Mouse (Mus musculus): Measurements from ENCODE around the gene Med18. TPM values are rescaled to one million over a fixed set of nuclear protein-coding genes. Genes with fewer than 3 reads are reported as not detected.
A peak's percentile ranks its signal among the peaks of the same experiment; 100 is the strongest.

The Med18 gene
- polyA plus RNA-seq, 1 experiment from 2014 or later: 17.9 TPM

DNA sequence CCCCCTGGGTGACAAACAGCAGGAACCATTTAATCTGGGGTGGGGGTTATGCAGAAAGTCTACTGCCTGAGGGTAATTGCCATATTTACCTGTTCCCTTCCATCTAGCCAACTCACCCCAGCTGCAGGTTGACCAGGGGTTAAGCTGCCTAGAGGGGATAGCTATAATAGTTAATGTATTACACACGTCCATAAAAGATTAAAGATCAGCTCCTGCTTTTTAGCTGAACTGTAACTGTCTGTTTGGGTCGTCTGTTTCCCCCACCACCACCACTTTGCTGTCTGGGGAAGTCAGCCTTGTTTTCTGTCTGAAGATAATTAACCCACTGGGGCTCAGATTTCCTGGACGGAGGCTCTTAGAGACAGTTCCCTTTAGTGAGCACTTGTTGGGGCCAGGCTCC, 6.2 kb upstream of the Med18 start:
- no peak overlapping the region for H3K27ac ChIP-seq (ENCODE audit: low read length)
- H3K4me2 ChIP-seq (ENCODE audit: low read length): no peak overlapping the region
- no peaks in the 10 kb centered on the region for H3K9me3 ChIP-seq (replicated peaks; ENCODE audit: control insufficient read depth, low read length, poor library complexity, severe bottlenecking)
- no peak overlapping the region for H3K9ac ChIP-seq (ENCODE audit: low read depth, low read length)
- no peak overlapping the region for H3K4me3 ChIP-seq (ENCODE audit: low read depth, low read length)
- WGBS: 24% methylated on average over 3 of the region's 3 CpGs
- no peaks in the 10 kb centered on the region for H3K4me1 ChIP-seq (ENCODE audit: control insufficient read depth, insufficient read depth, low read length)
- ATAC-seq: no peak
- no peaks in the 10 kb centered on the region for H3K27me3 ChIP-seq (ENCODE audit: control insufficient read depth, insufficient read depth, low read depth, low read length)
- no peaks in the 10 kb centered on the region for H3K36me3 ChIP-seq (ENCODE audit: control insufficient read depth, insufficient read depth, low read length)

DNA sequence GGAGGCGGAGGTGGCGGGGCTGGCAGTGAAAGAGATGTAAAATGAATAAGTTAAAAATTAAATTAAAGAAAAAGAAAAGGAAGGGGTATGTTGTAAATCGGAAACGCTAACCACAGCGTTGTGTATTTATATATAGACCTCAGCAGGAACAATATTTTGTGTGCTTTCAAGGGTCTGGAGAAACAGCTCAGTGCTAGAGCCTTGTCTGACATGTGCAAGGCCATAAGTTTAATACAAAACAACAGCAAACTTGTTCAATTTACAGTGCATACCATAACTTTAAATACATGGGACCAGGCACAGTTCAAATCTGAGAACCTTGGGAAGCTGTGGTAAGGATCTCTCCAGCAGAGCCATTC, 513 bp upstream of the Med18 start:
- Histone ChIP-seq H3K27ac (ENCODE audit: low read length) (0 out of 2 replicates have a peak overlapping the region, but pooled peaks have one; percentile 25), H3K9me3 (replicated peaks; ENCODE audit: control insufficient read depth, low read length, poor library complexity, severe bottlenecking) (no peaks in the 10 kb centered on the region)
- WGBS: 2% methylated on average over 5 of the region's 5 CpGs

DNA sequence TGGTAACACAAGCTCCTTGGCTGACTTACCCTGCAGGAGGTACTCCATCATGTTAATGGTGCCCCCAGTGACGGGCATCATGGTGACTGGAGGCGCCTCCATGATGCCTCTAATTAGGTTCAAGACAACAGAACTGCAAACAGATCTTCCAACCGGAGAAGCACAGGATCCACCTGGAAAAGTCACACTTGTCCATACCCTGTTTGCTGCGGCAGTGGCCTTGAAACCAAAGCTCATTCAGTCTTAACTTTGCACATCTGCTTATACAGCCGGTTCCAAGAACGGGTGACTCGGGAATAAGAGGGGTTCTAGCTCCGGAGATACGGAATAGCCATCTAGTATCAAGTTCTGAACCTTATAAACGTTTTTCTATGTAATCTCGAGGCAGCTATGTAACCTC, 885 bp downstream of the Med18 start:
- Histone ChIP-seq H3K27ac (ENCODE audit: low read length) (no peak overlapping the region), H3K4me3 (ENCODE audit: low read depth, low read length) (peak overlapping the region; percentile 80), H3K4me1 (ENCODE audit: control insufficient read depth, insufficient read depth, low read length) (peaks cover 25% of the 10 kb centered on the region), H3K9me3 (replicated peaks; ENCODE audit: control insufficient read depth, low read length, poor library complexity, severe bottlenecking) (no peaks in the 10 kb centered on the region), H3K36me3 (ENCODE audit: control insufficient read depth, insufficient read depth, low read length) (peaks cover 22% of the 10 kb centered on the region), H3K27me3 (ENCODE audit: control insufficient read depth, insufficient read depth, low read depth, low read length) (no peaks in the 10 kb centered on the region), H3K4me2 (ENCODE audit: low read length) (peak overlapping the region; percentile 93), H3K9ac (ENCODE audit: low read depth, low read length) (peak overlapping the region; percentile 78)
- WGBS: 13% methylated on average over 11 of the region's 11 CpGs
- no peak for ATAC-seq

More for the DNA sequence above, 513 bp upstream of the Med18 start:
- Histone ChIP-seq H3K9ac (ENCODE audit: low read depth, low read length) (peak overlapping the region; percentile 78; the same call in 1 of the 2 replicates), H3K4me2 (ENCODE audit: low read length) (peak overlapping the region; percentile 93), H3K36me3 (ENCODE audit: control insufficient read depth, insufficient read depth, low read length) (peaks cover 13% of the 10 kb centered on the region), H3K27me3 (ENCODE audit: control insufficient read depth, insufficient read depth, low read depth, low read length) (no peaks in the 10 kb centered on the region), H3K4me1 (ENCODE audit: control insufficient read depth, insufficient read depth, low read length) (peaks cover 25% of the 10 kb centered on the region), H3K4me3 (ENCODE audit: low read depth, low read length) (peak overlapping the region; percentile 80)
- 0 out of 2 replicates have a peak, but pooled peaks have one; percentile 23 for ATAC-seq

DNA sequence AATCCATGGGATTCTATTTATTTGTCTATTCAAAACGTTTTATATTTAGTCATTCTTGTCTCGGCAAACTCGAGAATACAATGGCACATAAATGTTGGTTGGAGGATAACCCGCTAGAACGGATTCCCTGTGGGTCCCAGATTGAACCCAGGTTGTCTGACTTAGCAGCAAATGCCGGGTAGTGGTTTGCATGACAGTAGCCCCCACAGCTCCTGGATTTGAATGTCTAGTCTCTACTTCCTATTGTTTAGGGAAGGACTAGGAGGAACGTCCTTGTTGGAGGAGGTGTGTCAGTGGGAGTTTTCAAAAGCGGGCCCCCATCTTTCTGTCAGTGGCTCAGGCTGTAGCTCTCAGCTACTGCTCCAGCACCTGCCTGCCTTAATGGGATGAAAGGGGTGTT, 3.5 kb downstream of the Med18 start:
- H3K36me3 ChIP-seq (ENCODE audit: control insufficient read depth, insufficient read depth, low read length): peaks cover 29% of the 10 kb centered on the region
- no peak overlapping the region for H3K9ac ChIP-seq (ENCODE audit: low read depth, low read length)
- ATAC-seq: no peak
- no peaks in the 10 kb centered on the region for H3K27me3 ChIP-seq (ENCODE audit: control insufficient read depth, insufficient read depth, low read depth, low read length)
- H3K27ac ChIP-seq (ENCODE audit: low read length): no peak overlapping the region
- no peak overlapping the region for H3K4me2 ChIP-seq (ENCODE audit: low read length)
- H3K4me3 ChIP-seq (ENCODE audit: low read depth, low read length): no peak overlapping the region
- no peaks in the 10 kb centered on the region for H3K9me3 ChIP-seq (replicated peaks; ENCODE audit: control insufficient read depth, low read length, poor library complexity, severe bottlenecking)
- WGBS: 91% methylated on average over 8 of the region's 8 CpGs
- peaks cover 25% of the 10 kb centered on the region for H3K4me1 ChIP-seq (ENCODE audit: control insufficient read depth, insufficient read depth, low read length)

DNA sequence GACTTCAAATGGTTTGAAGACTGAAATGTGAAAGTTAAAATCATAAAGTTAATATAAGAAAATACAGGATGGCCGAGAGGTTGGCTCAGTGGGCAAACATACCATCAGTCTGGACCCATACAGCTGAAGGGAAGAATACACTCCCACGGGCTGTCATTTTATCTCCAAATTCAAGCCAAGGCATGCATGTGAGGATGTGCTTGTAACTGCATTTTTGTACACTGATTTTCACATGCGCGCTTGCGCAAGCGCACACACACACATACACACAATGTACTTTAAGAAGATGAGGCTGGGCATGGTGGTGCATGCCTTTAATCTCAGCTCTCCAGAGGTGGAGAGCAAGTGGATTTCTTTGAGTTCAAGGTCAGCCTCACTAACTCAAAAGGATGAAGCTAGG, 8.2 kb downstream of the Med18 start:
- WGBS: 95% methylated on average over 6 of the region's 6 CpGs
- Histone ChIP-seq H3K36me3 (ENCODE audit: control insufficient read depth, insufficient read depth, low read length) (peaks cover 26% of the 10 kb centered on the region), H3K4me1 (ENCODE audit: control insufficient read depth, insufficient read depth, low read length) (no peaks in the 10 kb centered on the region), H3K27me3 (ENCODE audit: control insufficient read depth, insufficient read depth, low read depth, low read length) (no peaks in the 10 kb centered on the region), H3K9ac (ENCODE audit: low read depth, low read length) (no peak overlapping the region), H3K9me3 (replicated peaks; ENCODE audit: control insufficient read depth, low read length, poor library complexity, severe bottlenecking) (no peaks in the 10 kb centered on the region), H3K4me3 (ENCODE audit: low read depth, low read length) (no peak overlapping the region), H3K27ac (ENCODE audit: low read length) (no peak overlapping the region), H3K4me2 (ENCODE audit: low read length) (no peak overlapping the region)
- ATAC-seq: no peak

DNA sequence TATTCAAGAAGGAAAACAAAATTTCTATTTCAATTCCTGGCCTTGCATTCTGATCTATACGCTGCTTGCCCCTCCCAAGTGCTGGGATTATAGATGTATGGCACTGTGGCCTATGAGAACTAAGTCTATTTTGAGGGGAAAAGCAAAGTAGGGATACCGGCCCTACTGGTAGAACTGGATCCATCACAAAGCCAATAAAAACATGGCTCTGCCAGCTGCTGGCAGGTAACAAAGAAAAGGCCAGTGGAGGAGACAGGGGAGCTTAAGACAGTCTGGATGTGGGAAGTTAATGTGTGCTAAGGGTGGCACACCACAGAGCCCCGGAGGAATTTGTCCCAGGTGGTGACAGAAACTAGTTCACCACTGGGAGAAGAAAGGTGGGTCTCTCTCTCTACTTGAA, 8.6 kb downstream of the Med18 start:
- 82% methylated on average over 3 of the region's 3 CpGs for whole genome bisulfite sequencing
- Histone ChIP-seq H3K4me1 (ENCODE audit: control insufficient read depth, insufficient read depth, low read length) (no peaks in the 10 kb centered on the region), H3K4me2 (ENCODE audit: low read length) (no peak overlapping the region), H3K9ac (ENCODE audit: low read depth, low read length) (no peak overlapping the region), H3K9me3 (replicated peaks; ENCODE audit: control insufficient read depth, low read length, poor library complexity, severe bottlenecking) (no peaks in the 10 kb centered on the region), H3K36me3 (ENCODE audit: control insufficient read depth, insufficient read depth, low read length) (peaks cover 23% of the 10 kb centered on the region), H3K27ac (ENCODE audit: low read length) (no peak overlapping the region), H3K4me3 (ENCODE audit: low read depth, low read length) (no peak overlapping the region), H3K27me3 (ENCODE audit: control insufficient read depth, insufficient read depth, low read depth, low read length) (no peaks in the 10 kb centered on the region)
- ATAC-seq: no peak

DNA sequence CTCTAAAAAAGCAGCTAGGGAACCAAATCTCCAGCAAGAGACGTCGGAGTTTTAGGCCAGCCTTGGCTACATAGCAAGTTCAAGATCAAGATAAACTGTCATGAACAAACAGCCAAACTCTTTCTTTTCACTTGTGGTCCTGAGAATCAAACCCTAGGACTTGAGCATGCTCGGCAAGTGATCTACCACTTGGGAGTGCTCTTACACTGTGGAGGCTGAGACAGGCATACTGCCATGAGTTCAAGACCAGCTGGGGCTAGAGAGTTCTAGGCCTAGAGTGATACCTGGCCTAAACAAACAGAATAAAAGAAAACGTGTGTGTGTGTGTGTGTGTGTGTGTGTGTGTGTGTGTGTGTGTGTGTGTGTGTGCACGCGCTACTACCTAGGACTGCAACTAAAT, 9.5 kb downstream of the Med18 start:
- Histone ChIP-seq H3K4me3 (ENCODE audit: low read depth, low read length) (no peak overlapping the region), H3K4me2 (ENCODE audit: low read length) (no peak overlapping the region), H3K9ac (ENCODE audit: low read depth, low read length) (no peak overlapping the region), H3K4me1 (ENCODE audit: control insufficient read depth, insufficient read depth, low read length) (no peaks in the 10 kb centered on the region), H3K27ac (ENCODE audit: low read length) (no peak overlapping the region), H3K27me3 (ENCODE audit: control insufficient read depth, insufficient read depth, low read depth, low read length) (no peaks in the 10 kb centered on the region), H3K9me3 (replicated peaks; ENCODE audit: control insufficient read depth, low read length, poor library complexity, severe bottlenecking) (no peaks in the 10 kb centered on the region), H3K36me3 (ENCODE audit: control insufficient read depth, insufficient read depth, low read length) (peaks cover 15% of the 10 kb centered on the region)
- no peak for ATAC-seq
- WGBS: 86% methylated on average over 6 of the region's 6 CpGs

DNA sequence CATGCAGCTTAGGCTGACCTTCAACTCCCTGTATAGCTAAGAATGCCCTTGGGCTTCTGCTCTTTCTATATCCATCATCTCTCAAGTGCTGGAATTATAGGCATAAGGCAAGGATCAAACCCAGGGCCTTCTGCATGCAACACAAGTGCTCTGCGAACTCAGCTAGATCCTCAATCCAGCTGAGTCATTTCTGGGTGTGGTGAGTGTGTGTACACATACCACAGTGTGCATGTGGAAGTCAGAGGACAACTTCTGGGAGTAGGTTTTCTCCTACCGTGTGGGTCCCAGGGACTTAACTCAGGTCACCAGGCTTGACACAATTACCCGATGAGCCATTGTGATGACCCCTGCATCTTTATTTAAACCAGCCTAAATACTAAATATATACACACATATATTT, 13.9 kb downstream of the Med18 start:
- no peak overlapping the region for H3K4me3 ChIP-seq (ENCODE audit: low read depth, low read length)
- no peaks in the 10 kb centered on the region for H3K36me3 ChIP-seq (ENCODE audit: control insufficient read depth, insufficient read depth, low read length)
- no peak for ATAC-seq
- H3K4me1 ChIP-seq (ENCODE audit: control insufficient read depth, insufficient read depth, low read length): no peaks in the 10 kb centered on the region
- WGBS: 92% methylated on average over 3 of the region's 3 CpGs
- no peaks in the 10 kb centered on the region for H3K27me3 ChIP-seq (ENCODE audit: control insufficient read depth, insufficient read depth, low read depth, low read length)
- no peaks in the 10 kb centered on the region for H3K9me3 ChIP-seq (replicated peaks; ENCODE audit: control insufficient read depth, low read length, poor library complexity, severe bottlenecking)
- no peak overlapping the region for H3K4me2 ChIP-seq (ENCODE audit: low read length)
- H3K9ac ChIP-seq (ENCODE audit: low read depth, low read length): no peak overlapping the region
- no peak overlapping the region for H3K27ac ChIP-seq (ENCODE audit: low read length)

DNA sequence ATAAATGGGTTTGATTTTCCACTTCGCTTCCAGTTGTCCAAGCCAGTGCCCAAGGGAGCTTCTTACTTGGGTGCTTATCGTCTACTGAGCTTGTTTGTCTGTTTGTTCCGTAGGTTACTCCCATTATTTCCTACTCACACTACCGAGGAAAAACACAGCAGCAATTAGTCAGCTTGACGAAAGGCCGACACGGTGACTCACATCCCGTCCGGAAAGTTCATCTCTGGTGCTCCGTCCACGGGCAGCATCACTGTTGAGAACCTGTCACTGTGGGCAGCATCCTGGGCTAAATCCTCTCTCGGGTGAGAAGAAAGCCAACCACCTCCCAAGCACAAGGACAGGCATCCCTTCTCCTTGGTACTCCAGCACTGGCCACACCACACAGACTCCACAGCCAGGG, 17.6 kb downstream of the Med18 start:
- no peak overlapping the region for H3K9ac ChIP-seq (ENCODE audit: low read depth, low read length)
- H3K4me2 ChIP-seq (ENCODE audit: low read length): no peak overlapping the region
- H3K4me1 ChIP-seq (ENCODE audit: control insufficient read depth, insufficient read depth, low read length): no peaks in the 10 kb centered on the region
- H3K27me3 ChIP-seq (ENCODE audit: control insufficient read depth, insufficient read depth, low read depth, low read length): no peaks in the 10 kb centered on the region
- H3K9me3 ChIP-seq (replicated peaks; ENCODE audit: control insufficient read depth, low read length, poor library complexity, severe bottlenecking): no peaks in the 10 kb centered on the region
- H3K27ac ChIP-seq (ENCODE audit: low read length): no peak overlapping the region
- 88% methylated on average over 12 of the region's 12 CpGs for WGBS
- H3K36me3 ChIP-seq (ENCODE audit: control insufficient read depth, insufficient read depth, low read length): no peaks in the 10 kb centered on the region
- no peak overlapping the region for H3K4me3 ChIP-seq (ENCODE audit: low read depth, low read length)
- no peak for ATAC-seq

DNA sequence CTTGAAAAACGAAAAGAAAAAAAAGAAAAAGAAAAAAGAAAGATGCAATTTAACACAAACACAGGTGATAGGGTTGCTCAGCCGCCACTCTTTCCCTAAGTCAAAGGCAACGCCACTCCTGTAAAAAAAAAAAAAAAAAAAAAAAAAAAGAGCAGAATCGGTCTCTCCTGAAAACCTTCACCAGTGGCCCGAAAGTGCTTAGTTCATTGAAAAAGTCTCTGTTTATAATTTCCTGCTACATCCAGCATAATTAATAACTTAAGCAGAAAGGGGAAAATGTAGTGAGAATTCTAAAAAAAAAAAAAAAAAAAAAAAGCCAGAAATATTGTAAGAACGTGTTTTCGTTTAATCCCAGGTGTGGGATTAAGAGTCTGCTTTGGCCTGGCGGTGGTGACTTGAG, 19.2 kb downstream of the Med18 start:
- Histone ChIP-seq H3K36me3 (ENCODE audit: control insufficient read depth, insufficient read depth, low read length) (no peaks in the 10 kb centered on the region), H3K27me3 (ENCODE audit: control insufficient read depth, insufficient read depth, low read depth, low read length) (no peaks in the 10 kb centered on the region), H3K27ac (ENCODE audit: low read length) (no peak overlapping the region), H3K4me2 (ENCODE audit: low read length) (no peak overlapping the region), H3K9ac (ENCODE audit: low read depth, low read length) (no peak overlapping the region), H3K4me3 (ENCODE audit: low read depth, low read length) (no peak overlapping the region), H3K9me3 (replicated peaks; ENCODE audit: control insufficient read depth, low read length, poor library complexity, severe bottlenecking) (no peaks in the 10 kb centered on the region), H3K4me1 (ENCODE audit: control insufficient read depth, insufficient read depth, low read length) (no peaks in the 10 kb centered on the region)
- no peak for ATAC-seq
- WGBS: 84% methylated on average over 8 of the region's 8 CpGs

Measured in midbrain, embryonic 16.5 days (tissue).